Mouse (Mus musculus) heart, embryonic 10.5 days (tissue): ENCODE measurements at regions not wholly inside any gene's neighbourhood (a gene's known extent, or its start where the extent isn't known, plus 50 kb on each side); places are given as distances from the start of the nearest gene placed in this dataset.

Source experiments
- DNase-seq: peaks from one replicate; pipeline ENCODE4 v3.0.0-alpha.2; 2017; ENCODE audit warnings: low spot score
- H3K27ac ChIP-seq: fragments of 300-500 bp; sonication (generic); 2 replicates; pipeline ENCODE4 v1.5.1; 2016; ENCODE audit warnings: mild to moderate bottlenecking
- H3K27me3 ChIP-seq: fragments of 300-500 bp; sonication (generic); 2 replicates; pipeline ENCODE4 v1.6.1; 2016; ENCODE audit warnings: mild to moderate bottlenecking; ENCODE audit not compliant: poor library complexity, insufficient read depth, severe bottlenecking
- H3K36me3 ChIP-seq: fragments of 300-500 bp; sonication (generic); 2 replicates; pipeline ENCODE4 v1.6.1; 2016; ENCODE audit warnings: mild to moderate bottlenecking, moderate library complexity
- H3K4me1 ChIP-seq: fragments of 300-500 bp; sonication (generic); 2 replicates; pipeline ENCODE4 v1.6.1; 2016; ENCODE audit warnings: mild to moderate bottlenecking
- H3K4me3 ChIP-seq: fragments of 300-500 bp; sonication (generic); 2 replicates; pipeline ENCODE4 v1.5.1; 2016; ENCODE audit warnings: mild to moderate bottlenecking, moderate library complexity
- H3K9me3 ChIP-seq: fragments of 300-500 bp; sonication (generic); 2 replicates; pipeline ENCODE4 v1.6.1; 2016; ENCODE audit warnings: mild to moderate bottlenecking, moderate library complexity
- WGBS: fragments of 180-500 bp; shearing (Covaris S2); methylation state at CpG from one replicate; pipeline ENCODE4 v1.1.7; 2016; 5-methylcytosine and 5-hydroxymethylcytosine counted together

- no peak for DNase-seq
- H3K27me3 ChIP-seq, result no peaks in the 10 kb centered on the region
- no peaks in the 10 kb centered on the region for H3K9me3 ChIP-seq
- H3K27ac ChIP-seq, result no peak overlapping the region
- H3K4me1 ChIP-seq, result no peaks in the 10 kb centered on the region
- no peaks in the 10 kb centered on the region for H3K36me3 ChIP-seq
- H3K4me3 ChIP-seq, result no peak overlapping the region
- 62% methylated on average over 7 of the region's 7 CpGs for WGBS
Observed at GRCm38 (mm10) chr16:51169294-51169693, 578.3 kb upstream of the Ccdc54 start.

- no peaks in the 10 kb centered on the region for H3K27me3 ChIP-seq
- no peak overlapping the region for H3K4me3 ChIP-seq
- H3K27ac ChIP-seq, result no peak overlapping the region
- 80% methylated on average over 5 of the region's 5 CpGs for WGBS
- H3K36me3 ChIP-seq, result no peaks in the 10 kb centered on the region
- H3K4me1 ChIP-seq, result no peaks in the 10 kb centered on the region
- DNase-seq, result no peak
- H3K9me3 ChIP-seq, result no peaks in the 10 kb centered on the region
Observed at GRCm38 (mm10) chr16:51160768-51161167, 569.8 kb upstream of the Ccdc54 start.

- Histone ChIP-seq H3K27ac (no peak overlapping the region), H3K36me3 (no peaks in the 10 kb centered on the region), H3K27me3 (no peaks in the 10 kb centered on the region), H3K4me1 (no peaks in the 10 kb centered on the region), H3K9me3 (no peaks in the 10 kb centered on the region), H3K4me3 (no peak overlapping the region)
- peak; percentile 62 for DNase-seq
- 81% methylated on average over 7 of the region's 7 CpGs for WGBS
Observed at GRCm38 (mm10) chr16:51138575-51138974, 547.6 kb upstream of the Ccdc54 start.

GRCm38 (mm10) chr16:51119835-51120234 is 528.9 kb upstream of the Ccdc54 start:
- H3K27me3 ChIP-seq, result no peaks in the 10 kb centered on the region
- H3K9me3 ChIP-seq, result no peaks in the 10 kb centered on the region
- no peaks in the 10 kb centered on the region for H3K4me1 ChIP-seq
- no peaks in the 10 kb centered on the region for H3K36me3 ChIP-seq
- no peak for DNase-seq
- H3K4me3 ChIP-seq, result no peak overlapping the region
- WGBS, result 63% methylated on average over 1 of the region's 1 CpGs
- no peak overlapping the region for H3K27ac ChIP-seq

- no peak for DNase-seq
- Histone ChIP-seq H3K9me3 (no peaks in the 10 kb centered on the region), H3K4me1 (no peaks in the 10 kb centered on the region), H3K36me3 (no peaks in the 10 kb centered on the region), H3K4me3 (no peak overlapping the region), H3K27me3 (no peaks in the 10 kb centered on the region), H3K27ac (no peak overlapping the region)
- WGBS, result 52% methylated on average over 3 of the region's 3 CpGs
Observed at GRCm38 (mm10) chr16:51118365-51118764, 527.4 kb upstream of the Ccdc54 start.

- no peaks in the 10 kb centered on the region for H3K4me1 ChIP-seq
- 20% methylated on average over 5 of the region's 5 CpGs for WGBS
- H3K27ac ChIP-seq, result no peak overlapping the region
- H3K9me3 ChIP-seq, result no peaks in the 10 kb centered on the region
- no peak for DNase-seq
- no peak overlapping the region for H3K4me3 ChIP-seq
- no peaks in the 10 kb centered on the region for H3K36me3 ChIP-seq
- no peaks in the 10 kb centered on the region for H3K27me3 ChIP-seq
Observed at GRCm38 (mm10) chr16:51117836-51118235, 526.9 kb upstream of the Ccdc54 start.

GRCm38 (mm10) chr16:51109864-51110263 is 518.9 kb upstream of the Ccdc54 start:
- no peak overlapping the region for H3K4me3 ChIP-seq
- no peak for DNase-seq
- H3K4me1 ChIP-seq, result no peaks in the 10 kb centered on the region
- H3K27me3 ChIP-seq, result no peaks in the 10 kb centered on the region
- no peaks in the 10 kb centered on the region for H3K36me3 ChIP-seq
- no peaks in the 10 kb centered on the region for H3K9me3 ChIP-seq
- no peak overlapping the region for H3K27ac ChIP-seq

- H3K36me3 ChIP-seq, result no peaks in the 10 kb centered on the region
- WGBS, result 78% methylated on average over 4 of the region's 4 CpGs
- H3K9me3 ChIP-seq, result no peaks in the 10 kb centered on the region
- H3K27me3 ChIP-seq, result no peaks in the 10 kb centered on the region
- no peak overlapping the region for H3K27ac ChIP-seq
- no peaks in the 10 kb centered on the region for H3K4me1 ChIP-seq
- DNase-seq, result no peak
- no peak overlapping the region for H3K4me3 ChIP-seq
Observed at GRCm38 (mm10) chr16:51107421-51107820, 516.5 kb upstream of the Ccdc54 start.

- no peak overlapping the region for H3K4me3 ChIP-seq
- no peaks in the 10 kb centered on the region for H3K27me3 ChIP-seq
- 85% methylated on average over 7 of the region's 7 CpGs for WGBS
- no peaks in the 10 kb centered on the region for H3K9me3 ChIP-seq
- no peak for DNase-seq
- H3K27ac ChIP-seq, result no peak overlapping the region
- no peaks in the 10 kb centered on the region for H3K36me3 ChIP-seq
- no peaks in the 10 kb centered on the region for H3K4me1 ChIP-seq
Observed at GRCm38 (mm10) chr16:51086556-51086955, 495.6 kb upstream of the Ccdc54 start.

GRCm38 (mm10) chr16:51080146-51080545 is 489.2 kb upstream of the Ccdc54 start:
- H3K36me3 ChIP-seq, result no peaks in the 10 kb centered on the region
- no peaks in the 10 kb centered on the region for H3K27me3 ChIP-seq
- H3K4me1 ChIP-seq, result no peaks in the 10 kb centered on the region
- no peak overlapping the region for H3K27ac ChIP-seq
- 80% methylated on average over 4 of the region's 4 CpGs for WGBS
- no peaks in the 10 kb centered on the region for H3K9me3 ChIP-seq
- DNase-seq, result no peak
- H3K4me3 ChIP-seq, result no peak overlapping the region

- no peak overlapping the region for H3K27ac ChIP-seq
- H3K27me3 ChIP-seq, result no peaks in the 10 kb centered on the region
- H3K36me3 ChIP-seq, result no peaks in the 10 kb centered on the region
- DNase-seq, result no peak
- no peaks in the 10 kb centered on the region for H3K4me1 ChIP-seq
- no peak overlapping the region for H3K4me3 ChIP-seq
- H3K9me3 ChIP-seq, result no peaks in the 10 kb centered on the region
- 67% methylated on average over 2 of the region's 2 CpGs for WGBS
Observed at GRCm38 (mm10) chr16:51048650-51049049, 457.7 kb upstream of the Ccdc54 start.

GRCm38 (mm10) chr16:51048169-51048568 is 457.2 kb upstream of the Ccdc54 start:
- Histone ChIP-seq H3K4me3 (no peak overlapping the region), H3K27ac (no peak overlapping the region), H3K9me3 (no peaks in the 10 kb centered on the region), H3K36me3 (no peaks in the 10 kb centered on the region), H3K27me3 (no peaks in the 10 kb centered on the region), H3K4me1 (no peaks in the 10 kb centered on the region)
- WGBS, result 77% methylated on average over 4 of the region's 4 CpGs
- no peak for DNase-seq

- no peak overlapping the region for H3K4me3 ChIP-seq
- no peak overlapping the region for H3K27ac ChIP-seq
- no peaks in the 10 kb centered on the region for H3K36me3 ChIP-seq
- H3K9me3 ChIP-seq, result no peaks in the 10 kb centered on the region
- WGBS, result 91% methylated on average over 4 of the region's 4 CpGs
- no peaks in the 10 kb centered on the region for H3K4me1 ChIP-seq
- no peak for DNase-seq
- H3K27me3 ChIP-seq, result no peaks in the 10 kb centered on the region
Observed at GRCm38 (mm10) chr16:51041311-51041710, 450.4 kb upstream of the Ccdc54 start.

- Histone ChIP-seq H3K27me3 (no peaks in the 10 kb centered on the region), H3K4me1 (no peaks in the 10 kb centered on the region), H3K4me3 (no peak overlapping the region), H3K9me3 (no peaks in the 10 kb centered on the region), H3K27ac (no peak overlapping the region), H3K36me3 (no peaks in the 10 kb centered on the region)
- no peak for DNase-seq
Observed at GRCm38 (mm10) chr16:51002876-51003275, 411.9 kb upstream of the Ccdc54 start.
